Mouse (Mus musculus): Measurements from ENCODE around the gene Nfil3.

DNA sequence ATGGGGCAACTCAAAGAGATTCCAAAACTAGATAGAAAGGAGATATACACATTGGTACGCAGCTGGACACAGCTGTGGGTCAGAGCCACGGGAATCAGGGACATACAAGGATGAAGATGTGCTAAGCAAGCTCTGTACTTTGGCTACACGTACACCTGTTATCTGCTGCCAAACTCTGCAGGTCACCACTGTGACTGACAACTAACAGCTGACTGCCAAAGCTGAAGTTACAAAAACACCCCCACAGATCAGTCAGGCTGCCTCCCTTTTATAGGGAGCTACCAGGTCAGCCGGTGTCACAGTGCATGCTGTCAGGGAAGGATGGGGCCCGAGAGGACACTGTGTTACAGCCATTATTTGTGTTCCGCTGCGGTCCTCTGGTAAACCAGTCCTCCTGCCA, 39.9 kb downstream of the Nfil3 start:
- no peak for TF ChIP-seq CTCF (IDR thresholded peaks at IDR 0.05)
- no peak for TF ChIP-seq EP300 (IDR thresholded peaks at IDR 0.05; ENCODE audit: insufficient read depth, low read depth, low read length)
